Mouse (Mus musculus) bone marrow macrophage, adult 2 months (primary cell): Measurements from ENCODE around the gene Has1.

Source experiments
- CTCF ChIP-seq: IDR thresholded peaks from 2 replicates; pipeline ENCODE4 v1.5.1; 2012; ENCODE audit warnings: low read depth, mild to moderate bottlenecking, low read length, moderate library complexity
- POLR2A ChIP-seq: IDR thresholded peaks from 2 replicates; pipeline ENCODE4 v1.6.1; 2012; ENCODE audit warnings: mild to moderate bottlenecking, low read depth, low read length, borderline replicate concordance

DNA sequence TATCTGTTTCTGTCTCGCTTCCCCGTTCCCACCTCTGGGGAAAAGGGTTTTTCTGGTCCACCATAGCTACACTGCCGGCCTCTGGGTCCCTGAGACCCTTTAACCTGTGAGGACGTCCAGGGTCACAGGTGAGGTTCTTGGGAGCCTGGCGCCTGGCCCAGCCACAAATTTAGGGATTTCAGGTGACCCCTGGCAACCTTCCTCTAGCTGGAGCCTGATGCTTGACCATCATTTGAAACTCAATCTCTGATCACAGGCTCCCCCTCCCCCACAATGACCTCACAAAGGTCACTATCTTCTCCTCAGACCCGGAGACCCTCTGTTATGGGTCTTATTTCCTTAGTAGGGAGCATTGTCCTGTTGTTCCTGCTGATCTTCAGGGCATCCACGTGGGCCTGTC, 24.3 kb downstream of the Has1 start:
- TF ChIP-seq CTCF (no peak), POLR2A (no peak)
